Mouse (Mus musculus): ENCODE measurements around the gene Gnl2. TPM values are rescaled to one million over a fixed set of nuclear protein-coding genes. Genes with fewer than 3 reads are reported as not detected.

Gnl2 gene
- 71.8 and 86.2 TPM in 2 replicates for polyA plus RNA-seq (2016; fragmentation: Nextera tagmentation; extraction: Ambion mirVana)

GRCm38 (mm10) chr4:125015806-125016635 is at the start of gene Gnl2:
TSS of gene Gnl2 (plus strand) at chr4:125016585.
- H3K27me3 ChIP-seq (ENCODE audit: insufficient read depth, poor library complexity, severe bottlenecking) = peaks cover 23% of the 10 kb centered on the region
- H3K27ac ChIP-seq = no peak within 1 kb of the TSS
- H3K9me3 ChIP-seq = no peaks in the 10 kb centered on the region
- H3K36me3 ChIP-seq = no peaks in the 10 kb centered on the region
- WGBS = 81% methylated on average over 10 of the region's 10 CpGs
- no peak for DNase-seq (ENCODE audit: low spot score)
- no peaks in the 10 kb centered on the region for H3K4me1 ChIP-seq
- no peak within 1 kb of the TSS for H3K4me3 ChIP-seq

GRCm38 (mm10) chr4:124968711-124969110 is 47.7 kb upstream of the Gnl2 start:
- H3K27me3 ChIP-seq (ENCODE audit: insufficient read depth, poor library complexity, severe bottlenecking) = peaks cover 58% of the 10 kb centered on the region
- no peaks in the 10 kb centered on the region for H3K36me3 ChIP-seq
- no peak overlapping the region for H3K27ac ChIP-seq
- WGBS = 63% methylated on average over 6 of the region's 6 CpGs
- no peak for DNase-seq (ENCODE audit: low spot score)
- no peaks in the 10 kb centered on the region for H3K9me3 ChIP-seq
- peaks cover 9% of the 10 kb centered on the region for H3K4me1 ChIP-seq
- no peak overlapping the region for H3K4me3 ChIP-seq

- Histone ChIP-seq H3K9me3 (no peaks in the 10 kb centered on the region), H3K27ac (no peak overlapping the region; the same call in 1 of the 2 replicates), H3K36me3 (no peaks in the 10 kb centered on the region), H3K27me3 (ENCODE audit: insufficient read depth, poor library complexity, severe bottlenecking) (peaks cover 59% of the 10 kb centered on the region), H3K4me1 (peaks cover 9% of the 10 kb centered on the region), H3K4me3 (no peak overlapping the region)
- 73% methylated on average over 7 of the region's 7 CpGs for WGBS
- no peak for DNase-seq (ENCODE audit: low spot score)
Measured at GRCm38 (mm10) chr4:124969219-124969848, 47.1 kb upstream of the Gnl2 start.

- no peak overlapping the region for H3K27ac ChIP-seq
- peaks cover 58% of the 10 kb centered on the region for H3K27me3 ChIP-seq (ENCODE audit: insufficient read depth, poor library complexity, severe bottlenecking)
- no peaks in the 10 kb centered on the region for H3K9me3 ChIP-seq
- H3K36me3 ChIP-seq = no peaks in the 10 kb centered on the region
- H3K4me1 ChIP-seq = peaks cover 5% of the 10 kb centered on the region
- no peak overlapping the region for H3K4me3 ChIP-seq
- no peak for DNase-seq (ENCODE audit: low spot score)
- WGBS = 66% methylated on average over 11 of the region's 11 CpGs
Measured at GRCm38 (mm10) chr4:124970194-124970593, 46.2 kb upstream of the Gnl2 start.

- Histone ChIP-seq H3K27me3 (ENCODE audit: insufficient read depth, poor library complexity, severe bottlenecking) (peaks cover 57% of the 10 kb centered on the region), H3K9me3 (no peaks in the 10 kb centered on the region), H3K27ac (no peak overlapping the region), H3K4me1 (peaks cover under 1% of the 10 kb centered on the region; the same call in 1 of the 2 replicates), H3K36me3 (no peaks in the 10 kb centered on the region), H3K4me3 (no peak overlapping the region)
- 49% methylated on average over 5 of the region's 5 CpGs for WGBS
- DNase-seq (ENCODE audit: low spot score) = no peak
Measured at GRCm38 (mm10) chr4:124970677-124971076, 45.7 kb upstream of the Gnl2 start.

GRCm38 (mm10) chr4:124971094-124971493 is 45.3 kb upstream of the Gnl2 start:
- Histone ChIP-seq H3K4me1 (no peaks in the 10 kb centered on the region; the same call in 1 of the 2 replicates), H3K36me3 (no peaks in the 10 kb centered on the region), H3K27ac (no peak overlapping the region), H3K27me3 (ENCODE audit: insufficient read depth, poor library complexity, severe bottlenecking) (peaks cover 62% of the 10 kb centered on the region), H3K4me3 (no peak overlapping the region), H3K9me3 (no peaks in the 10 kb centered on the region)
- WGBS = 82% methylated on average over 8 of the region's 8 CpGs
- no peak for DNase-seq (ENCODE audit: low spot score)

- no peaks in the 10 kb centered on the region for H3K36me3 ChIP-seq
- H3K4me3 ChIP-seq = no peak overlapping the region
- no peaks in the 10 kb centered on the region for H3K9me3 ChIP-seq
- 41% methylated on average over 9 of the region's 9 CpGs for WGBS
- H3K4me1 ChIP-seq = no peaks in the 10 kb centered on the region; the same call in 1 of the 2 replicates
- no peak for DNase-seq (ENCODE audit: low spot score)
- H3K27me3 ChIP-seq (ENCODE audit: insufficient read depth, poor library complexity, severe bottlenecking) = peaks cover 62% of the 10 kb centered on the region
- H3K27ac ChIP-seq = no peak overlapping the region
Measured at GRCm38 (mm10) chr4:124972316-124972715, 44.1 kb upstream of the Gnl2 start.

- H3K4me3 ChIP-seq = no peak overlapping the region
- H3K4me1 ChIP-seq = no peaks in the 10 kb centered on the region; the same call in 1 of the 2 replicates
- DNase-seq (ENCODE audit: low spot score) = no peak
- WGBS = 66% methylated on average over 2 of the region's 2 CpGs
- H3K36me3 ChIP-seq = no peaks in the 10 kb centered on the region
- no peak overlapping the region for H3K27ac ChIP-seq
- H3K9me3 ChIP-seq = no peaks in the 10 kb centered on the region
- peaks cover 59% of the 10 kb centered on the region for H3K27me3 ChIP-seq (ENCODE audit: insufficient read depth, poor library complexity, severe bottlenecking)
Measured at GRCm38 (mm10) chr4:124973296-124973695, 43.1 kb upstream of the Gnl2 start.

- Histone ChIP-seq H3K4me1 (no peaks in the 10 kb centered on the region), H3K4me3 (no peak overlapping the region), H3K9me3 (no peaks in the 10 kb centered on the region), H3K27ac (no peak overlapping the region), H3K36me3 (no peaks in the 10 kb centered on the region), H3K27me3 (ENCODE audit: insufficient read depth, poor library complexity, severe bottlenecking) (peaks cover 68% of the 10 kb centered on the region)
- no peak for DNase-seq (ENCODE audit: low spot score)
- WGBS = 20% methylated on average over 5 of the region's 5 CpGs
Measured at GRCm38 (mm10) chr4:124978201-124978600, 38.2 kb upstream of the Gnl2 start.

- DNase-seq (ENCODE audit: low spot score) = no peak
- Histone ChIP-seq H3K27me3 (ENCODE audit: insufficient read depth, poor library complexity, severe bottlenecking) (peaks cover 92% of the 10 kb centered on the region), H3K4me3 (no peak overlapping the region), H3K27ac (no peak overlapping the region), H3K36me3 (no peaks in the 10 kb centered on the region), H3K4me1 (peaks cover 29% of the 10 kb centered on the region), H3K9me3 (no peaks in the 10 kb centered on the region)
- WGBS = 21% methylated on average over 9 of the region's 9 CpGs
Measured at GRCm38 (mm10) chr4:124983893-124984526, 32.4 kb upstream of the Gnl2 start.

- no peaks in the 10 kb centered on the region for H3K9me3 ChIP-seq
- H3K4me1 ChIP-seq = peaks cover 40% of the 10 kb centered on the region
- no peaks in the 10 kb centered on the region for H3K36me3 ChIP-seq
- H3K27ac ChIP-seq = no peak overlapping the region
- H3K4me3 ChIP-seq = peak overlapping the region; percentile 62
- peaks cover 95% of the 10 kb centered on the region for H3K27me3 ChIP-seq (ENCODE audit: insufficient read depth, poor library complexity, severe bottlenecking)
- DNase-seq (ENCODE audit: low spot score) = no peak
- WGBS = 11% methylated on average over 18 of the region's 18 CpGs
Measured at GRCm38 (mm10) chr4:124984871-124985670, 31.3 kb upstream of the Gnl2 start.
